Mouse (Mus musculus): Measurements from ENCODE around the gene Gsdma2.
"Not testable (repeated sequence)": the region's sequence is repeated elsewhere in the genome, so short reads cannot be mapped to it uniquely, and the experiment has no call there.

Gene Gsdma2

DNA sequence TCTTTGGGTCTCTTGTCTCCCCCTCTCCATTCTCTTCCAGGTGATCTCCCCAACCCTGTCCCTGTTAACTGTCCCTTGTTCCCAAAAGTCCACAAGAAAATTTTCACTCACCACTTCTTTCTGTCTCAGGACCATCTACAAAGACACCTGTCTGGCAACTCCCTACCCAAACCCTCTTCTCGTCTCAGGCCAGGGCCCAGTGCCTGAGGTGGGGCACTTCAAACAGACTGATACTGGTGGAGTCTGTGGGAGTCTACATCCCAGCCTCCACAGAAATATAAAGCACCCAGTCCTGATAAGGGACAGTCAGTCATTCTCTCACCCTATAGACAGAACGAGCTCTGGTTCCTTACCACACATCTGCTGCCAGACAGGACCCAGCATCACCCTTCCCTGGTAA is at the start of gene Gsdma2:
Gene Gsdma2 (plus strand): TSS at position 301 of the 400 bp plus-strand sequence.
- no peak for DNase-seq (ENCODE audit: extremely low spot score, low read depth, low spot score)

DNA sequence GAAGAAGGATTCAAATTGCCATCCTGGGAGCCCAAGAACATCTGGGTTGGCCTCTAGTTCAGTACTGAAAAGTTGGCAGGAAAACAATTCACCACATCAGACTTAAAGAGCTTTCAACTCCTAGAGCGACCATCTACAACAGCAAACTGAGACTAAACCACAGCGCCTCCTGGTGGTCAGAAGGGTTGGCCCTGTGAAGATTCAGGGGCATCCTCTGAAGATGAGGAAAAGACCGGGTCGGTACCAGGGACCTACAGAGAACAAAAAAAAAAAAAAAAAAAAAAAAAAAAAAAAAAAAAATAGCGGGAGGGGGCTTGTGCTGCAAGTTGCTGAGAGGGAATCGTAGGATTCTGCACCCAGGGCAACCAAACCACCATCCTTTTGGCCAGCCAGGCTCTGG is 49.2 kb upstream of the Gsdma2 start:
- DNase-seq (ENCODE audit: extremely low spot score, low read depth, low spot score) = peak; percentile 35

DNA sequence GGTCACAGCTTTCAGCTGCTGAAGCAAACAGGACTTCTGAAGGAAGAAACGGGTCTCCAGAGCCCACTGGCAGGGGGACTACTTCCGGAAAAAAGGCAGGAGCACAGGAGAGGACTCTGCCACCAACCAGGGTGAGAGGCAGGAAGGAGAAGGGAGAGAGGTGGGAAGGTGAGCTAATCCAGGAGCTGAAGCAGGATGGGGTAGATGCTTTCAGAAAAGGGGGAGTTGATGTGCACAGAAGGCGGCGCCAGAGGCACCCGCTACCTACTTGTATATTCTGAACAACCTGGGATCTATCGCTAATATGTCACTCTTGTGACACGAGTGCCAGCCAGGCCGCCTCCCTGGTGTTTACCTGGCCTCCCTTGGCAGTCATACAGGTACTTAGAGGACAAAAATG is 48.6 kb upstream of the Gsdma2 start, which contains the start of gene Lrrc3c:
Gene Lrrc3c (plus strand): TSS at position 301 of the 400 bp plus-strand sequence.
- DNase-seq (ENCODE audit: extremely low spot score, low read depth, low spot score) = no peak

DNA sequence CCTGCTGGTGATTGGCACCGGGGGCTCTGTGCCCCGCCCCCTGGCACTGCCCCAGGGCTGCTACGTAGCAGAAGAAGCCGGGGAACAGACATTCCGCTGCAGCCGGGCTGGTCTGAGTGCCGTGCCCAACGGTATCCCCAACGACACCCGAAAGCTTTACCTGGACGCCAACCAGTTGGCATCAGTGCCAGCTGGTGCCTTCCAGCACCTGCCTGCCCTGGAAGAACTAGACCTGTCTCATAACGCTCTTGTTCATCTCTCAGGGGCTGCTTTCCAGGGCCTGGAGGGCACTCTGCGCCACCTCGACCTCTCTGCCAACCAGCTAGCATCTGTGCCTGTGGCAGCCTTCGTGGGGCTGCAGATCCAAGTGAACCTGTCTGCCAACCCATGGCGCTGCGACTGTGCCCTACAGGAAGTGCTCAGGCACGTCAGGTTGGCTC is 47.7 kb upstream of the Gsdma2 start:
- no peak for DNase-seq (ENCODE audit: extremely low spot score, low read depth, low spot score)

DNA sequence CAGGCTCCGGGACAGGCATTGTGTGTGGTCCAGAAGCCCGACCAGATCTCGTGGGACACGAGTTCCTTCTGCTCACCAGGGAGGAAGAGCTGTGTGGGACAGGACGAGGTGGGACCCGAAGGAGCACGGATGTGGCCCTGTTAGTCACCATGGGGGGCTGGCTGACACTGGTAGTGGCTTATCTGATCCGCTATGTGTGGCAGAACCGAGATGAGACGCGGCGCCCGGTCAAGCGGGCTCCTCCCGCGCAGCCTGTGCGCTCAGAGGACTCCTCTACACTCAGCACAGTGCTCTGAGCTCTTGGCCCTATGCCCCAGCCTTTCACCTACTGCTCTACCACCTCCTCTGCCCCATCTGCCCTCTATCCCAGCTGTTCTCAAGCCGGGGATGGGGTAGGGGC is 47.3 kb upstream of the Gsdma2 start:
- no peak for DNase-seq (ENCODE audit: extremely low spot score, low read depth, low spot score)

DNA sequence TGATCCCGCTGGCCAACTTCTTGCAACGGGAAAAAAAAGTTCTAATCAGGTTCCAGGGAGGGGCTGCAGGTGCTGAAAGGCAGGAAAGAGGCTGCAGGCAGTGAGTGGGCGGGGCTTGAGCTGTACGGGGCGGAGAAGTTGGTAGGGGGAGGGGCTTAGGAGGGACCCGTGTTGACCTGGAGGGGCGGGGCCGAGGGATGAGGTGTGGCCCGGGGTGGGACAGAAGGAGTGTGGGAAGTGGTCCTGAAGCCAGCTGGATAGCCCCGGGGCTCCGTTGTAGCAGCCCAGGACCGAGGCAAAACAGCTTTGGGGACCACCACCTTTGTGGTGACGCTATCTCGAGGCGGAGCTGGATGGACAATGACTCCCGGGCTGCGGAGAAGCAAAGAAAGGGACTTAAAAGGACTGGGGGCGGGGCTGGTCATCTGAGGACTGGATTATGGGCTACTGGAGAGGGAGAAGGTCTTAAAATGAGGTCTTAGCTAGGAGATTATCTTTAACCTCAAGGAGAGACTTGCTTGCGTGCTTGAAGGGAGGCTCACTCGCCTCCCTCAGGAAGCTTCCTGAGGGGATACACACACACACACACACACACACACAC is 44.4 kb upstream of the Gsdma2 start:
- DNase-seq (ENCODE audit: extremely low spot score, low read depth, low spot score) = no peak

DNA sequence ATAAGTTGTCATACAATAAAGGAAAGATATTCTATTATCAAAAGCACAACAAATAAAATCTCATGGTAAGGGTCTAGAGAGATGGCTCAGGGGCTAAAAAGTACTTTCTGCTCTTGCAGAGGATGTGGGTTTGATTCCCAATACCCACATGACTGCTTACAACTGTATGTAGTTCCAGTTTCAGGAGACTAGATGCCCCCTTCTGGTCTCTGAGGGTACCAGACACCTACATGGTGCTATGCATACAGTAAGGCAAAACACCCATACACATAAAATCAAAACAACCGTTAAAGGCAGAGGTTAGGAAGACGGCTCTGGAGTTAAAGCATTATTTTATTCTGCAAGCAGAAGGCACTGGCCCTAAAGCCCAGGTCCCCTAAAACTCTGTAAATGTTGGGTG is 42.6 kb upstream of the Gsdma2 start:
- DNase-seq (ENCODE audit: extremely low spot score, low read depth, low spot score) = no peak

DNA sequence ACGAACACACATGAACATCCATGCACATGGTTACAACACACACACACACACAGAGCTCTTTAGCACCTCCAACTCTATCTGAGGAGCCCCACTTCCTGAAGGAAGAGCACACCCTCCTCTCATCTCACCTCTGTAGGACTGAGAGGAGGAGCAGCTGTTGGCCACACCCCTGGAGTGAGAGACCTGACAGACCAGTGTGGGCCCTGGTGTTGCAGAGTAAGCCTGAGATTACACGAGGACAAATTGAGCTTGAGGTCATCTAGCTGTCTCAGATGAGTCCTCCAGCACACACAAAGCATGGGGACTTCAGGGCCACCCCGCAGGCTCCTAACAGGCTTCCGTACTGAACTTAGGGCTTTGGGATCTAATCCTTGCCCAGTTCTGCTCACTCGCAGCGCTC is 41.6 kb upstream of the Gsdma2 start:
- DNase-seq (ENCODE audit: extremely low spot score, low read depth, low spot score) = not testable (repeated sequence)

DNA sequence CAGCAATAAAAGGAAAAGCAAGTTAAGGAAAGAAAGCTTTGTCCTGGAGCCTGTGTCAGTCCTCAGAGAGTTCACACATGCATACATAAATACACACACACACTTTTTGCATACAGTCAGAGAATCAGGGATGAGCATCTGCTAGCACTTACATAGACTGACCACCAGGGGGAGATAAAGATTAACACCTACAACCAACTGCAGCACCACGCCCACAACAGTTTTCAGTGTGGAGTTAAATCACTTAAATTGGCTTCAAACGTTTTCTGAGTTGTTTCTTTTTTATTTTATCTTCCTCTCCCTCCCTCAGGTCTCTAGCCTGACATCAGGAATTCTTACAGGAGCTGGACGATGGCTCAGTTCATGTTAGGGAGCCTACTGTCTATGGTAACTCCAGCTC is 39.8 kb upstream of the Gsdma2 start:
- no peak for DNase-seq (ENCODE audit: extremely low spot score, low read depth, low spot score)

DNA sequence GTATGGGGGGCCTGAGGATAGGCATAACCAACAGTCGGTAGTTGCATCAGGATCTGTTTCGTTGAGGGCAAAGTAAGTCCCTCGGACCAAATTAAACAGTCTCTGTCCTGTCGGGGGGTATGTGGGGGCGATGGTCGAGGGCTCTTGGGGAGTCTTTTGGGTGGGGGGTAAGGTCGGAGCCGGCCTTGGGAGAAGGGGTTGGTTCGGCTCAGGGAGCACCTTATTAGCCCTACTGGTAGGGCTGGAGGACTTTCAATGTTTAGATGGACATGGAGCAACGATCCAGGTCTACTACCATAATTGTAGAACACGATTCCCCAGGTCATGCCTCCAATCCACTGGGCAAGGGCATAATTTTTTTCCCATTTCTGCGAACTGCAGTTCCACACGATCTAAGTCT is 25.8 kb upstream of the Gsdma2 start:
- DNase-seq (ENCODE audit: extremely low spot score, low read depth, low spot score) = no peak

DNA sequence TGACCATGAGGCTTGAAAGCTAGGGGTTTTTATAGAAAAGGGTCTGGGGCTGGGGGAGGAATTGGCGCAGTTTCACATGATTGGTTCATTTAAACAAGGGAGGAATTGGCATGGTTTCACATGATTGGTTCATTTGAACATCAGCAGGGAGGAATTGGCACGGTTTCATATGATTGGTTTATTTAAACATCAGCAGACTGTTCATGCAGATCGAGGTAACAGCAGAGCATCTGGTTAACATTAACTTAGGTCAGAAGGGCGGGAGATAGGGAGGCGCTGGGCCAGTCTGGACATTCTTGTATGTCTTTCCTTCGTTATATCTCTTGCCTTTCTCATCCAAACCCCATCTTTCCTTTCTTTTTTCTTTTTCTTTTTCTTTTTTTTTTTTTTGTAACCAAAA is 22.6 kb upstream of the Gsdma2 start:
- not testable (repeated sequence) for DNase-seq (ENCODE audit: extremely low spot score, low read depth, low spot score)

DNA sequence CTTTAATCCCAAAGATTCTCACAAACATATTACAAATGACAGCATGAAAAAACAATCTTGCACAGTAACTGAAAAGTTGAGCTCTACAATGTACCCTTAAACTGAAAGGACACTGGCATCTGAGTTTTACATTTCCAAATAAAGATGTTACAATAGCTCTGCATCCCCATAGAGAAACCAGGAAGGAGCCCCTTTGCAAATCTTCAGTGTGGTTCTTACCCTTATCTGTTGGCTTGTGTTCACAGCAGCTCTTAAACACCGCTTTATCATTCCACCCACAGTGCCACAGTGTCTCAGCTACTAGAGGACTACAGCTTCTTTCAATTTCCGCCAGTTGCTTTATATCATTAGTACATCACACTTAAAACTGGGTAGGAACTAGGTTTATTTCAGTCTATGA is 22.2 kb upstream of the Gsdma2 start:
- DNase-seq (ENCODE audit: extremely low spot score, low read depth, low spot score) = not testable (repeated sequence)

DNA sequence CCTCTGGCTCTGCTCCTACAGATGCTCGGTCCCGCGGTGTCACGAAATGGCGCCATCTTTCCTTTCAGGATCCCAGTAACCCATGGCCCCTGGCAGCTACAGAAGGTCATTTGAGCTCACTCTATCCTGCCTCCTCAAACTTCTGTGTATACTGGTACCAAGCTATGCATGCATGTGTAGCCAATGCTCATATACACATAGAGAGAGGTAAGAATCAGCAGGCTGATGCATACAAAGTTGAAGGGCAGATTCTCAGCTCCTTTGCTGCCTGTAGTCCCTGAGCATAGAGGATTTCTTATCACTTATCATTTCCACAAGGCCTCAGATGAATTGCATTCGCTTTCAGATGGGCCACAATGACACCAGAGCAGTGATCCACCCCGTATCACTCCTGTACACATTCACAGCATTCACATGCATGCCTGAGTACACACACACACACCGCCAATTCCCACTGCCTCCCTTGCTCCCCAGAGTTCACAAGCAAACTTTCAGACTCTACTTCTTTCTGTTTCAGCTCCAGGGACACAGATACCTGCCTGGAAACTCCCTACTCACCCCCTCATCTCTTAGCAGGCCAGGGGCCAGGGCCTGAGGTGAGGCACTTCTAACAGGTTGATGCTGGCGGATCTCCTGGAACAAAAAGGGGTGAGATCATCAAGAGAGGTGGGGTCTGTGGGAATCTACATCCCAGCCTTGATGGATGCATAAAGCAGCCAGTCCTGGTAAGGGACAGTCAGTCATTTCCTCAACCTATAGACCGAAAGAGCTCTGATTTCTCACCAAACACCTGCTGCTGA is 20.7 kb upstream of the Gsdma2 start, which contains the start of the genes Gm12355 and Gsdma3:
Gene Gm12355 (minus strand): TSS at position 51 of the 800 bp plus-strand sequence.
Gene Gsdma3 (plus strand): TSS at position 750 of the 800 bp plus-strand sequence.
- no peak for DNase-seq (ENCODE audit: extremely low spot score, low read depth, low spot score)

DNA sequence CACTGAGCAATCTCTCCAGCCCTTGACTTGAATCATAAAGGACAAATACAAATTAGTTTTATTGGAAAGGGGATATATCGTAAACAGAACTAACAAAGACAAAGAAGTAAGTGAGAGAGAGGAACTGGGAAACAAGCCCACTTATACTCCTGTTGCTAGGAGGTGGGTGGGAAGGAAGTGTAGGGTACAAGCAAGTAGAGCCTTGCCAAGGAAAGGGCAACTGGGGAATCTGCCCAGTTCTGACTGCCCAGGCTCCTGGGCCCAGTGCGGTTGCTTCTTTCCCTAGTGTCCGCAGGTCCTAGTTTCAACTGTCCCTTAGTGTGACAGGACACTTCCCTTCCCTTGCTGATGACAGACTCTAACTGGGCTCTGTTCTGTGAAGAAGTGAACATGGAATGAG is 17.9 kb upstream of the Gsdma2 start:
- DNase-seq (ENCODE audit: extremely low spot score, low read depth, low spot score) = no peak

DNA sequence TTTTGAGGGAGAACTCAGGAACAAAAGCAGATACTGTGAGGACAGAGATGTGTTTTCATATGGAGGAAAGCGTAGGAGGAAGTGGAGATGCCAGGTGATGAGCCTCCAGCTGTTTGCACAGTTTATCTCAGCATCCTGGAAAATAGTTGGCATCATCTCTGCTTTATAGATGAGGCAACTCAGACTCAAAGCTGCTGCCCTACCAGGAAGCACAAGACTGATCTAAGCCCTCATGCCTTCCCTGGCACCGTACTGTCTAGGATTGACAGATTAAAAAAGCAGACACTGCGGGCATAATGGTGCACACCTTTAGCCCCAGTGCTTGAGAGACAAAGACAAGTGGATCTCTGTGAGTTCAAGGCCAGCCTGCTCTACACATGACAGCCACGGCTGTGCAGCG is 15.9 kb upstream of the Gsdma2 start:
- DNase-seq (ENCODE audit: extremely low spot score, low read depth, low spot score) = no peak

DNA sequence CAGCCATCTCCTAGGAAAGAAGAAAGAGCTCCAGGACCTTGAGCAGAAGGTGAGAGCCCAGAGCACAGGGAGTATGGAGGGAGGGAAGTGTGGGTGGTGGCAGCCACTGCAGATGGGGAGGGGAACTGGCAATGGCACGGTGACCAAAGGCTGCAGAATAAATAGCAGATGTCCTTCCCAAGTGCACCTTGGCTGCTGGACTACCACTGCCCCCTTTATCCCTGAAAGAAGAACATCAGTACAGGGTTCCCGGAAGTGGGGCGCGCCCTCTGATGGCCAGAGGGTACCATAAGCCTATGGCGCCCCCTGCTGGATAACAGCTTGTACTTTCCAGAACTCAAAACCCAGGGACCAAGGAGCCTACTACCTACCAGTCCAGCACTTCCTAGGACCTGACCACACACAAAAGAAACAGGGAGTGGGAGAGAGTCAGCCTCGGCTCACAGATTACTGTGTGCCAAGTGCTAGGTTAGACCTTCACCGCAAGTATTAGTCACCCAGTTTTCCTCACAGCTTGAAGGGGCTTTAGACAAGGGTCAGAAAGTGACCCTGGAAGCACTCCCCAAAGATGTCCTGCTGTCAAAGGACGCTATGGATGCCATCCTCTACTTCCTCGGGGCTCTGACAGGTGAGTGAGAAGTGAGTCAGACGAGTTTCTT is 11.1 kb upstream of the Gsdma2 start:
- DNase-seq (ENCODE audit: extremely low spot score, low read depth, low spot score) = not testable (repeated sequence)

DNA sequence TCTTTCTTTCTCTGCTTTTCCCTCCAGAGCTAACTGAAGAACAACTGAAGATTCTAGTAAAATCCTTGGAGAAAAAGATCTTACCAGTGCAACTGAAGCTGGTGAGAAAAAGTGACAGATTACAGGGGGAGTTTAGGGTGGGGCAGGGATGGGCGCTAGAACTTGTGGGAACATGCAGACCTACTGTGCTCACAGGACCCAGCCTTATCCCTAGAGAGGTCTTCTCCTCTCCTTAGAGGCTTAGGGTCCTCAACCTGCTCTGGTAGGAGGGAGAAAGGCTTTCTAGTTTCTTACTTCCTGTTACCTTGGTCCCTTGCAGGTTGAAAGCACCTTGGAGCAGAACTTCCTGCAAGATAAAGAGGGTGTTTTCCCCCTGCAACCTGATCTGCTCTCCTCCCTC is 9.1 kb upstream of the Gsdma2 start:
- no peak for DNase-seq (ENCODE audit: extremely low spot score, low read depth, low spot score)

DNA sequence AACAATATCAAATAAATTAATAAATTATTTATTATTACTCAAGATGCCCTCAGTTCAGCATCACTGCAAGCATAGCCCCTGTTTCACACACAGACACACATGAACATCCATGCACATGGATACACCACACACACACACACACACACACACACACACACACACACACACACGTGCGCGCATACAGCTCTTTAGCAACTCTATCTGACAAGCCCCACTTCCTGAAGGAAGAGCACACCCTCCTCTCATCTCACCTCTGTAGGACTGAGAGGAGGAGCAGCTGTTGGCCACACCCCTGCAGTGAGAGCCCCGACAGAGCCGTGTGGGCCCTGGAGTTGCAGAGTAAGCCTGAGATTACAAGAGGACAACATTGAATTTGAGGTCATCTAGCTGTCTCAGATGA is 6.5 kb upstream of the Gsdma2 start:
- no peak for DNase-seq (ENCODE audit: extremely low spot score, low read depth, low spot score)

DNA sequence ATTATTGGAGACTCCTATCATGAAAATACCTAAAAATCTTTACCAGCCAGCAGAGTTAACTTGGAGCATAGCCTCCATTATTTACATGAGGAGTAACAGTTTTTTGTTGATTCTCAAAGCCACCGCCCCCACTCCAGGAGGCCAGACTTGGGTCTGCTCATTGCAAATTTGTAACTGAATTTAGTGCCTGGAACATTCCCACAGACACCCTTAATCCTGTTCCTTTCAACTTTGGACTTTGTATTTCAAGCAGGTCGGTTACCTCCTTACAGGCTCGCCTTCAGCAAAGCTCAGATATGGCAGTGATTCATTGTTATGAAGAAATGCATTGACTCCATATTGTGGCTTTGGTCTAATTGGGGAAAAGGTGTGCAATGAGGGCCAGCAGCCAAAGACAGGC is 1.8 kb upstream of the Gsdma2 start:
- no peak for DNase-seq (ENCODE audit: extremely low spot score, low read depth, low spot score)

DNA sequence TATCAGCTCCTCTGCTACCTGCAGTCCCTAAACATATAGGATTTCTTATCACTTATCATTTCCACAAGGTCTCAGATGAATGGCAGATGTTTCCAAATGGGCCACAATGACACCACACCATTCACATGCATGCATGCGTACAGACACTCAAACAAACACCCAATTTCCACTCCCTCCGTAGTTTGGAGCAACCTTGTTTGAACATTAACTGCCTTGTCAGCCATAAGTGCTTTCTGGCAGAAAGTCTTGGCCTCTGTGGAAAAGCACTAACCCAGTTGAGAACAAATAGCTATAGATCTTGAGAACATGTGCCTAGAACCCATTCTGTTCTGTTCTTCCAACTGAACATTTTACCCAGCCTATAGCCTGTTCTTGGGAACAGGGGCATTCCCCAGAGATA is 613 bp upstream of the Gsdma2 start:
- DNase-seq (ENCODE audit: extremely low spot score, low read depth, low spot score) = no peak

DNA sequence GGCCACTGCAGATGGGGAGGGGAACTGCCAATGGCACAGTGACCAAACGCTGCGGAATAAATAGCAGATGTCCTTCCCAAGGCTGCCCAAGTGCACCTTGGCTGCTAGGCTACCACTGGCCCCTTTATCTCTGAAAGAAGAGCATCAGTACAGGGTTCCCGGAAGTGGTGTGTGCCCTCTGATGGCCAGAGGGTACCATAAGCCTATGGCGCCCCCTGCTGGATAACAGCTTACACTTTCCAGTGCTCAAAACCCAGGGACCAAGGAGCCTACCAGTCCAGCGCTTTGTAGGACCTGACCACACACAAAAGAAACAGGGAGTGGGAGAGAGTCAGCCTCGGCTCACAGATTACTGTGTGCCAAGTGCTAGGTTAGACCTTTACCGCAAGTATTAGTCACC is 8.5 kb downstream of the Gsdma2 start:
- not testable (repeated sequence) for DNase-seq (ENCODE audit: extremely low spot score, low read depth, low spot score)

DNA sequence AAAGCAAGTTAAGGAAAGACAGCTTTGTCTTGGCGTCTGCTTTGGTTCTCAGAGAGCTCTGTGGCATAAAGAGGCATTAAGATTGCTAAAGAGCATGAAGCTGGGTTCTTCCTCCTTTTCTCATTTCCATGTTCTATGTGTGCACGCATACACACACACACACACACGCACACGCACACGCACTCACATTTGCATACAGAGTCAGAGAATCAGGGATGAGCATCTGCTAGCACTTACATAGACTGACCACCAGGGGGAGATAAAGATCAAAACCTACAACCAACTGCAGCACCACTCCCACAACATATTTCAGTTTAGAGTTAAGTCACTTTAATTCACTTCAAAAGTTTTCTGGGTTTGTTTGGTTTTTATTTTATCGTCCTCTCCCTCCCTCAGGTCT is 14.0 kb downstream of the Gsdma2 start:
- peak; percentile 42 for DNase-seq (ENCODE audit: extremely low spot score, low read depth, low spot score)

All from hindlimb bud, embryonic 11.5 days (tissue).